Mouse (Mus musculus) T-helper 17 cell (primary cell): ENCODE measurements around the gene Cbfa2t2.
"Not testable (repeated sequence)": the region's sequence is repeated elsewhere in the genome, so short reads cannot be mapped to it uniquely, and the experiment has no call there.

Experiments used
- in situ Hi-C, 2 experiments: fragments of 300-600 bp; cut with MboI, MseI; formaldehyde crosslinking; loops; 1 replicate in 1 of 2; 2 replicates in 1 of 2; pipeline ENCODE4 v1.15.1; 2025; ENCODE audit warnings: high pct_unique_total_duplicates in 2 of 2

Gene Cbfa2t2

DNA sequence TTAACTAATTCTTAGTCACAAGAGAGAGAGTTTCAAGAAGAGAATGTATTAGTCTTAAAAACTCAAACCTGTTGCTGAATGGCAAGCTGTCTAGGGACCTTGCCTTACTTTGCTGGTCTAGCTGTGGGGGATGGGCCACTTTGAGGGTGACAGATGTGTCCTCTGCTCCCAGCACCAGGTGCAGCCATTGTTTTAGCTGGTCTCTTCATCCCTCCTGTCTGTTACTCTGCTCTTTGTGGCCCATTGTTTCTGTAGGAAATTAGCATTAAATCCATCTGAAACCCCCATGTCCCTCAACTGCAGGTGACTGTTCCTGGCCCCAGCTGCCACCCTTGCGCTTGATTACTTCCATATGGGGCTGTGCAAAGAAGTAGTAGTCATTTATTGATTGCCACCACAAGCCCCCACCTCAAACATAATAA is 29.6 kb downstream of the Cbfa2t2 start:
- in situ Hi-C loops, result no loop called here

DNA sequence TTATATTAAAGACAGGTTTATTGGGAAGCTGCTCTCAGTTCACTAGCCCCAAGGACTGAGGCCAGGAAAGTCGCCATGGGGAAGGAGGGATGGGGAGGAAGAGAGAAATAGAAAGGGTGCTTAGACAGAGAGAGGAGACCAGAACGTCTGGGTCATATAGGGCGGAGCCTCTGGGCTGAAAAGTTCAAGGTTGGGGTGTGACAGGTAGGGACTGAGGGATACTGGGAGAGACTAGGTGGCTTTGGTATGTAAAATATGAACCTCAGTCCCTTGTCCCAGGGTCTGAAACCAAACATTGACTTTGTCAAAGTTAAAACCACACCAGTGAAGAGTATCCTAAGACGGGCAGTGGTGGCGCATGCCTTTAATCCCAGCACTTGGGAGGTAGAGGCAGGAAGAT is 30.9 kb downstream of the Cbfa2t2 start:
- in situ Hi-C loops, result no loop called here

DNA sequence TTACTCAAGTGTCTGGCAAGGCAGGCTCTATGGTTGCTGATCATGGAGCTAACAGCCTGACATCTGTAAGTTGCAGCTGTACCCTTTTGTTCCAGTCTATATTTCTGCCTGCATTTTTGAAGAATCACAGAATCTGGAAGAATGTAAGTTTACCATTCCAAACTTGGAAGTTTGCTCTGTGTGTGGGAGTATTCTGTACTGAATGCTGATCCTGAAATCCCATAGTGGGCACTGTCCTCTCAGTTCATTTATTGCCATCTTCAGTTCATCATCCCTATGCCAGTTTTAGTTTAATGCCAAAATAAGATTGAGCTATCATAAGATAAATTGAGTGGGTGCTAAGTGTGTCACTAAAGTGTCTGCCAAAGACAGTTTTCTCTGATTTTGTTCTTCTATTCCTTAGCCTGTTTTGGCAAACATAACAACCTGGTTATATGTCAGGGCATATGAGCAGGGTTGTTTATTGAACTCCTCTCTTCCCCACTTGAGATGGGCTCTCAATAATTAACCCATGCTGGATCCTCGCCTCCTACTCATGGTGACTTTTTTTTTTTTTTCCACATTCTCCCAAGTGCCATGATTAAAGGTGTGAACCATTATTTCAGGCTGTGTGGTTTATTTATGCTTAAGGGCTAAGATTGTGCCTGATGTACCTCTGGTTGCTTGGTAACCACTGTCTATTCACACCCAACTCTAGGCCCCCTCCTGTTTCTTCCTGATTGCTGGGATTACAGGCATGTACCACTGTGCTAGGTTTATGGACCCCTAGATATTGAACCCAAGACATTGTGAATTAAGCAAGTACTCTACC is 38.2 kb downstream of the Cbfa2t2 start:
- in situ Hi-C loops, result no loop called here

DNA sequence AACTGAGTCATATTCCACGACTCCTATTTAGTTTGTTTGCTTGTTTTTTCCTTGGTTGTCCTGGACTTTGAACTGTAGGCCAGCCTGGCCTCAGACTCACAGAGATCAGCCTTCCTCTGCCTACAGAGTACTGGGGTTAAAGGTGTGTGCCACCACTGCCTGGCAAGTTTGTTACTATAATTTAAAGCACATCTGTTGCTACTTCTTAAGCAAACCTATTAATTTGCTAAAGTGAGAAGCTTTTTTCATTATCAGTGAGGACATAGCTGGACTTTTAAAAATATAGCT is 38.7 kb downstream of the Cbfa2t2 start:
- in situ Hi-C loops, result no loop called here

DNA sequence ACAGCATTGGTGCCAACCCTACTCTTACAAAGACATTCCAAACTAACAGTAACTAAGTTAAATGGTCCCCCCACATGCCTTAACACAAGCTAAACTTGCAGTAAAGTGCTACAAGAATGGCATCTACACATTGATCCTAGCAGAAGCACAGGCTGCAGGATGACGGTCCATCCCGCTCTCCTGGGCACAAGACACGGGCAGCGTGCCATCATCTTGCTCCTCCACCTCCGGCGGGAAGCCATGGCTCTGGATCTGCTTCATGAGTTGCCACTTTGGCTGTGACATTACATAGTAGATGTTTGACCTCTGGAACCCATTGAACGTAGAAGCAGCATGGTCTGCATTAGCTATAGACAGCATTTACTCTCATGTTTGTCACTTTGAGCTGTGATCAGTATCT is 39.6 kb downstream of the Cbfa2t2 start:
- in situ Hi-C loops, result no loop called here

DNA sequence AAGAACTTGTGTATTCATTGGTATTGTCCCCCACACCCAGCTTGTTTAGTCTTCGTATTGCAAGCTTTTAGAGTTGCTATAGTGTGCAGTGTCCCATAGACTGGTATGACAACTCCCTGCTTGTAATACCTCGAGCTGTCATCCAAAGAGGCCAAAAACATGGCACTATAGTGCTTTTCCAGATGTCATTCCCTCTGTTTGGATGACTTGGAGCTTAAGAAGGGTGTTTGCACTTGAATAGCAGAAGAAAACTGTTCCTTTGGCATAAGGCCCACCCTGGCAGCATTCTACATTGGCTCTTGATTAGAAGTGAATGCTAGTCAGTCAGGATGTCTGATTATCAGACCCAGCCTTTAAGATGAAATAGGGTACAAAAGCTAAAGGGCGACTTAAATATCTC is 40.7 kb downstream of the Cbfa2t2 start:
- in situ Hi-C loops, result no loop called here

DNA sequence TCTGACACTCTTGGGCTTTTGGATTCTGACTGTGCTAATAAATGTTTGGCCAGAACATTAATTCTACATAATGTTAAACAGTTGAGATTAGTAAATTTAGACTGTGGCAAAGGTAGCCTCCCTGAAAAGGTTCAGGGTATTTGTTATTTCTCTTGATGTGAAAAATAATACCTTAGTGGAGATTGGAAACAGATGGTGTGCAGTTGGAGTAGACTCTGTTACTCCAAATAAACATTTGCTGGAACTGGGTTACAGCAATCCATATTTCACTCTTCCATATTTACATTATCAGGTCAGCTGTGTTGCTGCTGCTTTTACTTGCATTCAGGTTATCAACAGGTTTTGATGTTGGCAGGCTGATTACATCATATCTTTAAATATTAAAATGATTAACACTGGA is 55.5 kb downstream of the Cbfa2t2 start:
- in situ Hi-C loops, result no loop called here

DNA sequence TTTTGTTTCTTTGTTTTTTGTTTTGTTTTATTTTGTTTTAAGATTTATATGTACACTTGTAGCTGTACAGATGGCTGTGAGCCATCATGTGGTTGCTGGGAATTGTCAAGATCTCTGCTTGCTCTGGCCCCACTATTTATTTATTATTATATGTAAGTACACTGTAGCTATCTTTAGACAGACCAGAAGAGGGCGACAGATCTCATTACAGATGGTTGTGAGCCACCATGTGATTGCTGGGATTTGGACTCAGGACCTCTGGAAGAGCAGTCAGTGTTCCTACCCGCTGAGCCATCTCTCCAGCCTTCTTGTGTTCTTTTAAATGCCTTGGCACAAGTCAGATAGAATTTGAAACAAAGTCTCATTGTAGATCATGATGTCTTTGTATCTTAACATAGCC is 57.3 kb downstream of the Cbfa2t2 start:
- in situ Hi-C loops, result not testable (repeated sequence)

DNA sequence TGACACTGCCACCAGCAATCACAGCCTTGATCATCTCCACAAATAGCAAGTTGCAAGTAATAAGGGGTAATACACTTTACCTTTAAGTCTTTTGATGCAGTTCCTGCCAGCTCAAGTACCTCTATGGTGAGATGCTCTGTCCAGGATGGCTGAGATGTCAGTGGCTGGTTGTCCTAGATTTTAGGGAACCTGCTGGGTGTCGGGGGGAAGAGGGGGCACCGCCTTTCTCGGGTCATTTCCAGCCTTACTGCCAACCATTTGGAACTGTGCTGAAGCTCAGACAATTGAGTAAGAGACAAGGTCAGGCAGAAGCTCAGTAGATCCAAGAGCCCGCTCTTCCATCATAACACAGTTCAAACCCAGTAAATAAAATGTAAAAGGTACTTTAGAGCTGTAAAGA is 58.7 kb downstream of the Cbfa2t2 start:
- in situ Hi-C loops, result no loop called here

DNA sequence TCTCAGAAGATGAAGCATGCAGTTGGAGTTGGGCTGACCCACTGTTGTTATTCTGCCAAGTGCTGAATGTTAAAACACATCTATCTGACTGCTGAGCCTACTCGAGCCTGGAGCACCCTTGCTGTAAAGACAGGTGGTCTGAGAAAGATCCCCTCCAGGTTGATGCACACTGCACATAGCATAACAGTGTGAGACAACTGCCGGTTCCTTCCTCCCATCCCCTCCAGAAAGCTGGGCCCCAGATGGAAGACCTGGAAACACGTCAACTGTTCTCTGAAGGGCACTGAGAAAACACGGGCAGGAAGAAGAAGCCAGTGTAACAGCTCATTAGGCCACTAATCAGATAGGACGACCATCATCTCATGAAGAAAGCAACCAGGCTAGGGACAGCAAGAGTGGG is 62.3 kb downstream of the Cbfa2t2 start:
- in situ Hi-C loops, result no loop called here

DNA sequence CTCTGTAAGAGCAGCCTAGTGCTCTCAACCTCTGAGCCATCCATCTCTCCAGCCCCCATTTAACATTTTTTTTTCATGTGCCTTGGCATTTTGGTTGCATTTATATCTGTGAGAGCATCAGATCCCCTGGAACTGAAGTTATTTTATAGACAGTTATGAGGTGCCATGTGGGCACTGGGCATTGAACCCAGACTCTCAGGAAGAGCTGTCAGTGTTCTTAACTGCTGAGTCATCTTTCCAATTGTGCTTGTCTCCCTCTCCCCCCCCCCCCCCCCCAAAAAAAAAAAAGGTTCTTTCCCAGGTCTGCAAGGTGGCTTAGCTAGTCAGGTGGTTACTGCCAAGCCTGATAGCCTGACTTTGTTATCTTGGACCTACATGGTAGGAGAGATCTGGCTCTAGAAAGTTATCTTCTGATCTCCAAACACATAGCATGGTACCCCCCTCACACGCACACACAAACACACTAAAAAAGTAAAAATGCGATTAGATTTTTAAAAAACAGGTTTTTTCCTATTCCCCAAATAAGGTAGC is 63.5 kb downstream of the Cbfa2t2 start:
- in situ Hi-C loops, result no loop called here

DNA sequence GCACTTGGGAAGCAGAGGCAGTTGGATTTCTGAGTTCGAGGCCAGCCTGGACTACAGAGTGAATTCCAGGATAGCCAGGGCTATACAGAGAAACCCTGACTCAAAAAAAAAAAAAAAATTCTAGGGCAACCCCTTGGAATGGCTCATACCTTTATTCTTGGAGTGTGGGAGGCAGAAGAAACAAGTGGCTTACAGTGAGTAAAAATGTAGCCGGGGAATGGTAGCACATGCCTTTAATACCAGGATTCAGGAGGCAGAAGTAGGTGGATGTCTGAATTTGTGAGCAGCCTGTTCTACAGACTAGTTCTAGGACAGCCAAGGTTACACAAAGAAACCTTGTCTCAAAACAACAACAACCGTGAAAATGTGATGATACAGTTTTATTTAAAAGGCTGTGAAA is 64.5 kb downstream of the Cbfa2t2 start:
- in situ Hi-C loops, result no loop called here

DNA sequence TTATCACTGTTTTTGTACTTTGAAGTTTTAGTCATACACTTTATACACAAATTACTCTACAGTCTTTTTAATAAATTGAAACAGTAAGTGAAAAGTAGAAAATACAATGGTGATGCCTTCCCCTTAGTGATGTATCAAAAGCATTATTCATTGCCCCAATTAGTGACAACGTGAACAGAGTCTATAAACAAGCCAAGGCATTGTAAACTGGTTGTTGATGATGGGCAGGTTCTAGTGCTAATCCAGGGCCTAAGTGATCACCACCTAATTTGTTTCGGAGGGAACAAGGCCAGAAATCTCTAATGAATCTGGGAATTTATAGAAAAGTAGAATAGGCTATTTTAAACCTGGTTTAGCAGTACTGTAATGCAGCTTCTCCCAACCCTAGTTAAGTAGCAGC is 70.8 kb downstream of the Cbfa2t2 start:
- in situ Hi-C loops, result no loop called here

DNA sequence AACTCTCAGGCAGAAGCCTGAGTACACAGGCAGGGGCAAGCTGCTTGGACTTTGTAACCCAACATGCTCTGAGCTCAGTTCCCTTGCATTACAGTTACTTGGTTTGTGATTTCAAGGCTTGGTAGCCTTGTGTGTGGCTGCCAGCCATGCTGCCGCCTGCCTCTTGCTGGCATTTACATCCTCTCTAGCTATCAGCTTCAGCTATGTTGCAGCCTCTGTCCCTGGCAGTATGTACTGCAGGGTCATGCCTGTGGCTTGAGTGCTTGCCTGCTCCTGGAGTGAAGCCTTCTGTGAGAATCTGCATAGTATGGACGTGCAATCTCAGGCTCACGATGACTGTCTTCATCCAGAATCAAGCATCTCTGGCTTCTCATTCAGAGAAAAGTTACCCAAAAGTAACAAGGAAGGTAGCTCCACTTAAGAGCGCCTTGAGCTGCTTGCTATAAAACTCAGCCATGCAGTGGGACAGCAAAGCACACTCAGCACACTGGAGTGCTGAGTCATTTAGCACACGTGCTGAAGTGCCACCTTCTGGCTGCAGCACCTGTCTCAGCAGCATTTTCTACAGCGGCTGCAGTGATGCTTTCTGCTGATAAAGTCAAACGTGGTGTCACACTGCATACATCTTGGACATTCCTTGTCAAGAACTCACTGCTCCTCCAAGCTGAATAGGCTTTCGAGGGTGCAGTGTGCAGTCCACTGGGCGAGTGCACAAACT is 71.4 kb downstream of the Cbfa2t2 start:
- in situ Hi-C loops, result no loop called here

DNA sequence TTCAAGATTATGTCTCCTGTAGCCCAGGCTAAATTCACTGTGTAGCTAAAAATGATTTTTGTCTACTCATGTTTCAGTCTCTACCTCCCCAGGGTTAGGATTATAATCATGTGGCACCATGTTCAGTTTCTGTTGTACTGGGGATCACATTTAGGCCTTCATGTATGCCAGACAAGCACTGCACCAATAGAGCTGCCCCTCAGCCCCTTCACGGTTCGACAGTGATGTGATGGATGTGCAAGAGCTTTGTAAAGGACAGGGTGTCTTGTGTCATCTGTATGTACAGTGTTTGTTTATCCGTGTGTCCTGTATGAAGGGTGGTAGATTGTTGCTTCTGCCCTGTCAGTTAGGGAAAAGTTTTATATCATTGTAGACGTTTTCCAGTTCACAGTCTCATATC is 72.2 kb downstream of the Cbfa2t2 start:
- in situ Hi-C loops, result no loop called here

DNA sequence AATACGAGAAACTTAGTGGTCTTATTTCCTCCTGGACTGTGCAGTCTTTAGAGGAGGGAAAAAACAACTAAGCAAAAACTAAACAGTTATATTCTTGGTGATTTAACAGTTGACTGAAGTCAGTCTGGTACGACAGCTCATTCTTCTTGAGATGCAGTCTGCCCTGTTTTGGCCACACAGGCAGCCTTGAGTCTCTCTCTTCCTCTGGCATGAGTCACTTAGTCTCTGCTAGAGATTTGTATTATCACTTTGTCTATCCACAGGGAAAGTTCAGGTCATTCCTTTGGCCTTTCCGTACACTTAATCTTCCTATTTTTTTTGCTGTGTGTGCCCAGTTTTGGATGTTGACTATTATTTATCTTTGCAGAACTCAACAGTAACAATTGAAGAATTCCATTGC is 73.9 kb downstream of the Cbfa2t2 start:
- in situ Hi-C loops, result no loop called here

DNA sequence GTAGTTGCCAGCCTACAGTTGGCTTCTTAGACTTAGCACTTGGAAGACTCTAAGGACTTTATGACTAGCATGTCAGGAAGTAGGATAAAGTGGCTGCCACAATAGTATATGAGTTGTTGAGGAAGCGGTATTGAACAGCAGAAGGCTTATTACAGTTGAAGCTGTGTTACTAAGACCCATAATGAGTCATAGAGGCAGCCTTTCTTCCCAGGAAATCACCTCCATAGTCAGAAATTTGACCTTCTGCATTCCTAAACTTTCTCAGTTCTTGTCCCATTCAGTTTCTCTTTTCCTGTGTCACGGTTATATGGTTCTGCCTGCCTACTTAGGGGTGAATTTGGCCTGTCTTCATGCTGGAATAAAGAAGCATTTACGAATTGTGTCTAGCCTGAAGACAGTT is 80.7 kb downstream of the Cbfa2t2 start:
- in situ Hi-C loops, result no loop called here

DNA sequence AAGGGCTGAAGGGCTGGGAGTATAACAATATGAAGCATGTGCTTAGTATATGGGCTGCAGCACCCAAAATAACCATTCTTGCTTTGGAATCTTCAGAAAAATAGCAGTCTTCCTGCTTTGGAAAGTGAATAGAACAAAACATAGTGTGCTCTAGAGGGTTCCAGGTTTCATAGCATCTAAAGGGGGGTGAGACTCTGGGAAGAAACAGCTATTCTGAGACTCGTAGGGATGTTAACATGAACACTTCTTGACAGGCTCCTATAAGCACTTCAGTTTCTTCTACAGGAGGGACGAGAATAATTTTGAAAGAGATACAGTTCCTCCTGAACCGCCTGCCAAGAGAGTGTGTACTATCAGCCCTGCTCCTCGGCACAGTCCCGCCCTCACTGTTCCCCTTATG is 81.1 kb downstream of the Cbfa2t2 start:
- in situ Hi-C loops, result no loop called here

DNA sequence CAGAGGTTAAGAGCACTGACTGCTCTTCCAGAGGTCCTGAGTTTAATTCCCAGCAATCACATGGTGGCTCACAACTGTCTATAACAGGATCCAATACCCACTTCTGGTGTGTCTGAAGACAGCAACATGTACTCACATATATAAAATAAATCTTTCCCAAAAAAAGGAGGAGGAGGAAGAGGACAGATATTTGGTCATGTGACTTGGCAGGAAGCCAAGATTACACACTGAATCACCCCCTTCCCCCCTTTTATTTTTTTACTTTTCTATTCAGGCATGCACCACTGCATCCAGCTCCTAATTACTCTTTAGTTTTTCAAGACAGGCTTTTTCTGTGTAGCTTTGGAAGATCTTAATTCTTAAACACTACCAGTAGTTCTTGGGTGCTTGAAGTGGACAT is 85.2 kb downstream of the Cbfa2t2 start:
- in situ Hi-C loops, result no loop called here

DNA sequence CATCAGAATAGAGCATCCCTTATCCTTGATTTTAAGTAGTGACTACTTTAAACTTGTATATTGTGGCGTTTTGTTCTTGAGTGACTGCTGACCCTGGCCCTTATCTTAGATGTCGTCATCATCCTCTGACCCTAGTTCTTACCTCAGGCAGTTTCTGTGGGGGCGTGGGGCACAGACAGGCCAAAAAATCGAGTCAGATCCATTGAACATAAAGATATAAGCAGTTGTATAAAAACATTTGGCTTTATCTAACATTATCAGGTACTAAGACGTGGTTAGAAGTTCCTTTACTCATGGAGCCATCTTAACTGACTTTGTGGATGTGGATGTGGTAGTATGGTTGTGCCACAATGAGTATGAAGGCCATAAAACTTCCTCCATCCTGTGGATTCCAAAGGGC is 86.1 kb downstream of the Cbfa2t2 start:
- in situ Hi-C loops, result no loop called here

DNA sequence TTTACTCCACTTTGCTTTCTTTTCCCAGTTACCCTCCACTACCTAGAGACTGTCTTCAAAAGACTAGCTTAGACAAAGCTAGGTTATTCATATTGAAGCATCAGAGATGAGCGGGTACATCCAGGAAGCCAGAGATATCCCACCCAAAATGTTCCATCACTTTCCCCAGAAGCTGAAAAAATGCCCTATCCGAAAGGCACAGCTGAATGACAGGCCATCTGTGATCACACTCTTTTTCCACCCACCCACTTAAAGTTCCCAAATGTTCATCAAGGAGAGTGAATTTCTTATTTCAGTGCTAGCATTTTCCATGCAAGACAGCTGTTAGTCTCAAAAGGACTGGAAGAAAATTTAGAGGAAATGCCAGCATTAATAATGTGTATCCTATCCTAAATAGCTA is 89.0 kb downstream of the Cbfa2t2 start:
- in situ Hi-C loops, result no loop called here

DNA sequence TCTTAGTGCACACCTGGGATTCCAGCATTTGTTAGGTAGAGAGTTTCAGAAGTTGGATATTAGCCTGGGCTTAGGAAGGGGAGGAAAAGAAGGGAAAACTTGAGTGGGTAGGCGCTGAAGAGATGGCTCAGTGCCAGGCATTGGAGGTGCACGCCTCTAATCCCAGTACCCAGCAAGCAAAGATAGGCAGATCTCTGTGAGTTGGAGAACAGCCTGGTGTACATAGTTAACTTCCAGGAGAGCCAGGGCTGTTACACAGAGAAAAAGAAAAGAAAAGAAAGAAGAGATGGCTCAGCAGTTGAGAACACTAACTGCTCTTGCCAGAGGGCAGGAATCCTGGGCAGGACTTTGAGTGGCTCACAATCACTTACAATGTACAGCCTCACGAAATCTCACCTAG is 90.2 kb downstream of the Cbfa2t2 start:
- in situ Hi-C loops, result no loop called here

DNA sequence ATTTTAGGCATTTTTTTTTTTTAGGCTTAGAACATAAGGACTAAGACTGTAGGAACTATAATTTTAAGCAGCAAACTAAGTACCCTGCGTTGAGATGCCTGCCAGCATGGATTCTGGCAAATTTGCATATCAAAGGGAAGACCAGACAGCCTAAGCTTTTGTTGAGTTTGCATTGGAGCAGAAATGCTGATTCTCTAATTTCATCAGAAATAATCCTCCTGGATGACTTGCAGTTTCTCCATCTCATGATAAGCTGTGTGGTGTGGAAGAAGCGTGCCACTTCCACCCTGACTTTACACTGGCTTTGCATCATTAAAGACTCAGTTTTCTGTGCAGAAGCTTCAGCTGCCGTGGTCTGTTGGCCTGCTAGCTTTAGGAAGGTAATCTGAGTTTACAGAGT is 96.6 kb downstream of the Cbfa2t2 start:
- in situ Hi-C loops, result no loop called here
